Mouse (Mus musculus) heart, embryonic 13.5 days (tissue): ENCODE results near the gene Fam129a. TPM values are rescaled to one million over a fixed set of nuclear protein-coding genes. Genes with fewer than 3 reads are reported as not detected.
"Not testable (repeated sequence)": the region's sequence is repeated elsewhere in the genome, so short reads cannot be mapped to it uniquely, and the experiment has no call there.

Experiments
- ATAC-seq: fragments of 200-750 bp; cut with Nextera tagmentation; 2 replicates; pipeline ENCODE4 v1.8.0; 2017; ENCODE audit warnings: moderate TSS enrichment; ENCODE audit not compliant: insufficient number of reproducible peaks, low FRiP score, low TSS enrichment; ENCODE audit errors: extremely low read depth
- H3K27ac ChIP-seq: fragments of 300-500 bp; sonication (generic); replicated peaks from 2 replicates; pipeline ENCODE4 v1.5.1; 2015; ENCODE audit warnings: moderate library complexity, mild to moderate bottlenecking, inconsistent platforms
- H3K27me3 ChIP-seq: fragments of 300-500 bp; sonication (generic); replicated peaks from 2 replicates; pipeline ENCODE4 v1.6.1; 2015; ENCODE audit warnings: mild to moderate bottlenecking, inconsistent platforms
- H3K36me3 ChIP-seq: fragments of 300-500 bp; sonication (generic); 2 replicates; pipeline ENCODE4 v1.6.1; 2015; ENCODE audit warnings: mild to moderate bottlenecking, inconsistent platforms
- H3K4me1 ChIP-seq: fragments of 300-500 bp; sonication (generic); 2 replicates; pipeline ENCODE4 v1.6.1; 2015; ENCODE audit warnings: inconsistent platforms
- H3K4me2 ChIP-seq: fragments of 300-500 bp; sonication (generic); 2 replicates; pipeline ENCODE4 v1.6.1; 2015; ENCODE audit warnings: inconsistent platforms, mild to moderate bottlenecking, moderate library complexity
- H3K4me3 ChIP-seq: fragments of 300-500 bp; sonication (generic); 2 replicates; pipeline ENCODE4 v1.5.1; 2015; ENCODE audit warnings: moderate library complexity, mild to moderate bottlenecking, inconsistent platforms
- H3K9ac ChIP-seq: fragments of 300-500 bp; sonication (generic); 2 replicates; pipeline ENCODE4 v1.6.1; 2015; ENCODE audit warnings: inconsistent platforms, mild to moderate bottlenecking, moderate library complexity
- H3K9me3 ChIP-seq: fragments of 300-500 bp; sonication (generic); 2 replicates; pipeline ENCODE4 v1.6.1; 2016; ENCODE audit warnings: inconsistent platforms
- WGBS: fragments of 180-500 bp; shearing (Covaris S2); methylation state at CpG from one replicate; pipeline ENCODE4 v1.1.7; 2015; ENCODE audit warnings: mixed read lengths; 5-methylcytosine and 5-hydroxymethylcytosine counted together
- polyA plus RNA-seq: library from polyadenylated mRNA; unstranded; fragments of >200 nt; fragmentation: Nextera tagmentation; extraction: Ambion mirVana; gene quantifications from 2 replicates; pipeline ENCODE4 v1.2.1, GENCODE M21; 2015

Fam129a gene
- polyA plus RNA-seq, 1 experiment from 2014 or later = 4.7 TPM

- Histone ChIP-seq H3K36me3 (no peaks in the 10 kb centered on the region), H3K4me3 (no peak overlapping the region), H3K9ac (no peak overlapping the region), H3K9me3 (no peaks in the 10 kb centered on the region), H3K4me1 (peaks cover 7% of the 10 kb centered on the region; the same call in 1 of the 2 replicates), H3K27ac (no peak overlapping the region), H3K4me2 (no peak overlapping the region), H3K27me3 (no peaks in the 10 kb centered on the region)
- ATAC-seq = no peak
- WGBS = 69% methylated on average over 10 of the region's 10 CpGs
These were observed 150.5 kb downstream of the Fam129a start for GRCm38 (mm10) chr1:151721357-151721983.

DNA sequence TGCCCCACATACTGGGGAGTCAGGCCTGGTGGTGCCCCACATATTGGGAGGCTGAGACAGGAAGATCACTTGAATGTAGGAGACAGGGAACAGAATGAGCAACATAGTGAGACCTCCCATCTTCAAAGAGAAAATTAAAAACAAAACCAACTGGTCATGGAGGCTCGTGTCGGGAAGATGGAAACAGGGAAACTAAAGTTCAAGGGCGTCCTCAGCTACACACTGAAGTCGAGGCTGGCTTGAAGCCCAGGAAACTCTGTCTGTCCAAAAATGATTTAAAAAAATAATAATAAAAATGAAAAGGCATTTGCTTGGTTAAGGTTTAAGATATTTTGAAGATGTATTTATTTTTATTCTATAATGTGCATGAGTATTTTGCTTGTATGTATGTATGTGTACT, 152.8 kb downstream of the Fam129a start:
- WGBS = 66% methylated on average over 4 of the region's 4 CpGs
- H3K27ac ChIP-seq = no peak overlapping the region
- H3K4me3 ChIP-seq = no peak overlapping the region
- no peaks in the 10 kb centered on the region for H3K36me3 ChIP-seq
- no peak overlapping the region for H3K4me2 ChIP-seq
- 0 out of 2 replicates have a peak, but pooled peaks cover 9% of the 10 kb centered on the region for H3K4me1 ChIP-seq
- H3K27me3 ChIP-seq = no peaks in the 10 kb centered on the region
- no peak overlapping the region for H3K9ac ChIP-seq
- no peak for ATAC-seq
- no peaks in the 10 kb centered on the region for H3K9me3 ChIP-seq

GRCm38 (mm10) chr1:151725590-151725989, 154.6 kb downstream of the Fam129a start:
- Histone ChIP-seq H3K27me3 (no peaks in the 10 kb centered on the region), H3K4me2 (no peak overlapping the region), H3K4me1 (0 out of 2 replicates have a peak, but pooled peaks cover 2% of the 10 kb centered on the region), H3K9me3 (no peaks in the 10 kb centered on the region), H3K27ac (no peak overlapping the region), H3K9ac (no peak overlapping the region), H3K36me3 (no peaks in the 10 kb centered on the region), H3K4me3 (no peak overlapping the region)
- WGBS = 63% methylated on average over 2 of the region's 2 CpGs
- ATAC-seq = no peak

GRCm38 (mm10) chr1:151726358-151726757, 155.4 kb downstream of the Fam129a start:
- Histone ChIP-seq H3K4me2 (no peak overlapping the region), H3K4me1 (0 out of 2 replicates have a peak, but pooled peaks cover 2% of the 10 kb centered on the region), H3K4me3 (no peak overlapping the region), H3K36me3 (no peaks in the 10 kb centered on the region), H3K27me3 (no peaks in the 10 kb centered on the region), H3K27ac (no peak overlapping the region), H3K9ac (no peak overlapping the region), H3K9me3 (no peaks in the 10 kb centered on the region)
- 77% methylated on average over 6 of the region's 6 CpGs for WGBS
- ATAC-seq = no peak

DNA sequence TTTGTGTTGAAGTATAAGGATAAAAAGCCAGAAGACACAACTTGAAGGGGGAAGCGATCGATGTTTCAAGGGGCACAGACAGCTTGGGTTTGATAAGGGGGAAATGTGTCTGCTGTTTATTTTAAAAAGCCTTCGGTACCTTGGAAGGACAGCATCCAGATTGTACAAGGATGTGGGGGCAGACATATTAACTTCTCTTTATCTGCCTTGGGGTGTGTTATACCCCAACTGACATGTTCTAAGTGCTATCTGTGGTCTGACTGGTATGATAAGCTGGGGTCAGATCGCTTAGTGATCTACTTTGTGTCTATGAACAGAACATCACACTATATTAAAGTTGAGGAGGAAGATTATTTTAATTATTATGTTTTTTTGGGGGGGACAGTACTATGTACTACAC, 157.2 kb downstream of the Fam129a start:
- ATAC-seq = no peak
- Histone ChIP-seq H3K9me3 (no peaks in the 10 kb centered on the region), H3K27ac (no peak overlapping the region)

DNA sequence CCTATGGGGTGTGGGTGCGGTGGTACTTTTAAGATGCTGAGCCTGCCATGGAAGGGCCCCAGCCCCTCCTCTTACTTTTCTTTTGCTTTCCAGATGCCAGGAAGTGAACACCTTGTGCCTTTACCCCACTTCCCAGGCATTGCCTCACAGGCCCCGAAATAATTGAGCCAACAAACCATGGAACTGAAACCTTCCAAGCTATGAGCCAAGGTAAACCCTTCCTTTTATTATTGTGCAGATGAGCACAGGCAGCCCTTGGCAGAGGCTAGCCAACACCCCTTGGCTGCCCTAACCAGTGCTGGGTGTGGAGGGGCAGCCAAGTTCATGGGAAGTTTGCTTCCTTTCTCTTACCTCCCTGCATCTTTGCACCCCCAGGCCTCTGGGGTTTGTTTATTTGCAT, 166.2 kb downstream of the Fam129a start:
- H3K27me3 ChIP-seq = no peaks in the 10 kb centered on the region
- no peaks in the 10 kb centered on the region for H3K4me1 ChIP-seq
- no peak overlapping the region for H3K4me2 ChIP-seq
- no peak for ATAC-seq
- no peak overlapping the region for H3K9ac ChIP-seq
- H3K9me3 ChIP-seq = peaks cover 10% of the 10 kb centered on the region; the same call in 1 of the 2 replicates
- 68% methylated on average over 2 of the region's 2 CpGs for WGBS
- H3K27ac ChIP-seq = no peak overlapping the region
- H3K4me3 ChIP-seq = no peak overlapping the region
- no peaks in the 10 kb centered on the region for H3K36me3 ChIP-seq

More for the DNA sequence above, 157.2 kb downstream of the Fam129a start:
- Histone ChIP-seq H3K4me2 (no peak overlapping the region), H3K9ac (no peak overlapping the region), H3K4me1 (0 out of 2 replicates have a peak, but pooled peaks cover 2% of the 10 kb centered on the region), H3K4me3 (no peak overlapping the region), H3K36me3 (no peaks in the 10 kb centered on the region), H3K27me3 (no peaks in the 10 kb centered on the region)
- 48% methylated on average over 4 of the region's 4 CpGs for WGBS

GRCm38 (mm10) chr1:151741199-151741621, 170.2 kb downstream of the Fam129a start:
- H3K4me1 ChIP-seq = no peaks in the 10 kb centered on the region
- H3K27ac ChIP-seq = no peak overlapping the region
- H3K4me2 ChIP-seq = no peak overlapping the region

GRCm38 (mm10) chr1:151749894-151750293, 178.9 kb downstream of the Fam129a start:
- WGBS = 93% methylated on average over 2 of the region's 2 CpGs
- H3K4me3 ChIP-seq, ATAC-seq, H3K9ac ChIP-seq, H3K27me3 ChIP-seq, H3K27ac ChIP-seq, H3K36me3 ChIP-seq, H3K9me3 ChIP-seq, H3K4me2 ChIP-seq: not testable (repeated sequence)
- H3K4me1 ChIP-seq = peaks cover 10% of the 10 kb centered on the region; the same call in 1 of the 2 replicates

More at GRCm38 (mm10) chr1:151741199-151741621, 170.2 kb downstream of the Fam129a start:
- Histone ChIP-seq H3K9me3 (no peaks in the 10 kb centered on the region), H3K36me3 (no peaks in the 10 kb centered on the region), H3K4me3 (no peak overlapping the region), H3K27me3 (no peaks in the 10 kb centered on the region), H3K9ac (no peak overlapping the region)
- 73% methylated on average over 7 of the region's 7 CpGs for WGBS
- no peak for ATAC-seq

DNA sequence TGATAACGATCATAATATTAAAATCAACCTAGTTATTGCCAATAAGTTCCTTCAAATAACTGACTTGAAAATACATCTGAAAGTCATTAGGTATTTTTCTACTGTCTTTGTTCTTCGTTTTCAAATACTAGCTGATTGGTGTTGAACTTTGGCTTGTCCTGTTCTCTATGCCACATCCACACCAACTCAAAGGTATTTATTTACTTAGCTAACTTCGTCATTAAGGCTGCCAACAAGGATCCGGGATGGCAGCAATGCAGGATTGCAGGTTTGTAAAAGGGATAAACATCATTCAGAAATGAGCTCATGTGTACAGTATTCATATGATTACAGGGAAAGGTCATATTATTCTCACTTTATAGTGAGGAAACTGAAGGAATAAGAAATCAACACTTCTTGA, 182.0 kb downstream of the Fam129a start:
- Histone ChIP-seq H3K36me3 (no peaks in the 10 kb centered on the region), H3K4me1 (peaks cover 25% of the 10 kb centered on the region), H3K4me2 (no peak overlapping the region), H3K4me3 (no peak overlapping the region), H3K27ac (no peak overlapping the region), H3K9ac (no peak overlapping the region), H3K27me3 (no peaks in the 10 kb centered on the region), H3K9me3 (no peaks in the 10 kb centered on the region)
- ATAC-seq = no peak
- WGBS = 67% methylated on average over 4 of the region's 4 CpGs

DNA sequence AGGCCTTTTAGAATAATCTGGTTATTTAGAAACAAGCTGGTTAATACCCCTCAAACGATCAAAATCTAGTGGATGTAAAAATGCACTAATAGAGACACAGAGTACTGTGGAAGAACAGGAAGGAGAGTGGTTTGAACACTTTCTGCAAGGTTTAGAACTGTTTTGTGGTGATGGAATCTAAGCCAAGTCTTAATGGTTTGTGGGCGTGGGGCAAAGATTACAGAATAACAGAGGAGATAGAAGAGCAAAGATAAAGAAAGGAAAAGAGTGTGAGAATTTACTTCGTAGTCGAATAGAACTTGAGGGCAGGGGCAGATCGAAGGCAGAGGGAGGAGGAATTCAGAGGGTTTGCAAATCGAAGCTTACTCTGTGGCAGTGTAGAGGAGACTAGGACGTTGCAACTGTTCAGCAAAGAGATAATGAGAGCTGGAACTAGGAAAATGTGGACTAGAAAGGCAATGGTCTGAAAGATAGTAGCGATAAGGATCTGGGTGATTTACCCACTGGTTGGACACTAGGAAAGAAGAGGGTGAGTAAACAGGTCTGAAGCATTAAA, 182.5 kb downstream of the Fam129a start:
- no peaks in the 10 kb centered on the region for H3K27me3 ChIP-seq
- ATAC-seq = no peak
- H3K27ac ChIP-seq = no peak overlapping the region
- H3K4me3 ChIP-seq = no peak overlapping the region
- no peak overlapping the region for H3K4me2 ChIP-seq
- H3K9ac ChIP-seq = no peak overlapping the region
- 66% methylated on average over 8 of the region's 8 CpGs for WGBS
- no peaks in the 10 kb centered on the region for H3K36me3 ChIP-seq
- H3K4me1 ChIP-seq = peaks cover 25% of the 10 kb centered on the region
- H3K9me3 ChIP-seq = no peaks in the 10 kb centered on the region

GRCm38 (mm10) chr1:151754028-151754489, 183.1 kb downstream of the Fam129a start:
- Histone ChIP-seq H3K36me3 (no peaks in the 10 kb centered on the region), H3K4me1 (peaks cover 25% of the 10 kb centered on the region), H3K9ac (peak overlapping the region; percentile 80), H3K27me3 (no peaks in the 10 kb centered on the region), H3K4me2 (peak overlapping the region; percentile 69), H3K9me3 (no peaks in the 10 kb centered on the region), H3K27ac (no peak overlapping the region), H3K4me3 (peak overlapping the region; percentile 97)
- 59% methylated on average over 10 of the region's 10 CpGs for WGBS
- no peak for ATAC-seq
